Mouse (Mus musculus) kidney, adult 2 months (tissue): Measurements from ENCODE around the gene Maea. TPM values are rescaled to one million over a fixed set of nuclear protein-coding genes. Genes with fewer than 3 reads are reported as not detected.

Experiments
- DNase-seq: peaks from one replicate; pipeline ENCODE4 v3.0.0; 2021
- H3K27ac ChIP-seq: fragments of 200-500 bp; 2 replicates; pipeline ENCODE4 v1.5.1; 2012; ENCODE audit warnings: low read depth, low read length, control low read depth, inconsistent platforms; ENCODE audit not compliant: insufficient read depth
- H3K27me3 ChIP-seq: fragments of 200-500 bp; replicated peaks from 2 replicates; pipeline ENCODE4 v1.6.1; 2012; ENCODE audit warnings: mild to moderate bottlenecking, moderate library complexity, low read length, inconsistent platforms; ENCODE audit not compliant: control insufficient read depth, insufficient read depth
- H3K36me3 ChIP-seq: fragments of 200-500 bp; 2 replicates; pipeline ENCODE4 v1.6.1; 2012; ENCODE audit warnings: mild to moderate bottlenecking, moderate library complexity, low read length, inconsistent platforms; ENCODE audit not compliant: control insufficient read depth, insufficient read depth
- H3K4me1 ChIP-seq: fragments of 200-500 bp; 2 replicates; pipeline ENCODE4 v1.6.1; 2011; ENCODE audit warnings: low read length; ENCODE audit not compliant: control insufficient read depth, insufficient read depth
- H3K4me3 ChIP-seq: fragments of 200-500 bp; 2 replicates; pipeline ENCODE4 v1.5.1; 2011; ENCODE audit warnings: mild to moderate bottlenecking, low read depth, low read length, control low read depth; ENCODE audit not compliant: insufficient read depth
- CTCF ChIP-seq: fragments of 200-500 bp; conservative IDR thresholded peaks from 2 replicates; pipeline ENCODE4 v1.5.1; 2011; ENCODE audit warnings: low read depth, mild to moderate bottlenecking, control low read depth, low read length, moderate library complexity, mixed read lengths; ENCODE audit not compliant: insufficient read depth, insufficient read length
- POLR2A ChIP-seq: fragments of 200-500 bp; IDR thresholded peaks from one replicate; pipeline ENCODE4 v1.6.1; 2011; ENCODE audit warnings: low read depth, low read length, control low read depth
- WGBS: fragments of 180-500 bp; shearing (Covaris S2); methylation state at CpG from one replicate; pipeline ENCODE4 v1.1.7; 2018; 5-methylcytosine and 5-hydroxymethylcytosine counted together
- polyA plus RNA-seq: library from polyadenylated mRNA; depleted of rRNA; stranded (reverse); fragments of >200 nt; gene quantifications from 2 replicates; pipeline ENCODE4 v1.2.3, GENCODE M21; 2012

Maea gene
- polyA plus RNA-seq, 1 experiment, result 109 TPM

- Histone ChIP-seq H3K4me3 (no peak overlapping the region), H3K4me1 (peaks cover 49% of the 10 kb centered on the region), H3K36me3 (no peaks in the 10 kb centered on the region), H3K27ac (no peak overlapping the region), H3K27me3 (no peaks in the 10 kb centered on the region)
- DNase-seq, result no peak
- TF ChIP-seq POLR2A, result no peak
- TF ChIP-seq CTCF, result no peak
- 83% methylated on average over 3 of the region's 3 CpGs for WGBS
Observed at GRCm38 (mm10) chr5:33344070-33344469, 8.8 kb downstream of the Maea start.

GRCm38 (mm10) chr5:33347620-33348019 is 12.3 kb downstream of the Maea start:
- peak; percentile 25 for DNase-seq
- WGBS, result 39% methylated on average over 3 of the region's 3 CpGs
- no peak overlapping the region for H3K4me3 ChIP-seq
- H3K4me1 ChIP-seq, result peaks cover 42% of the 10 kb centered on the region
- peak overlapping the region; percentile 27; the same call in 1 of the 2 replicates for H3K27ac ChIP-seq
- no peaks in the 10 kb centered on the region for H3K27me3 ChIP-seq
- no peaks in the 10 kb centered on the region for H3K36me3 ChIP-seq
- TF ChIP-seq POLR2A (no peak), CTCF (no peak)

GRCm38 (mm10) chr5:33349205-33349604 is 13.9 kb downstream of the Maea start:
- 97% methylated on average over 5 of the region's 5 CpGs for WGBS
- TF ChIP-seq POLR2A (no peak), CTCF (no peak)
- DNase-seq, result no peak

GRCm38 (mm10) chr5:33349706-33350105 is 14.4 kb downstream of the Maea start:
- TF ChIP-seq POLR2A (no peak), CTCF (no peak)
- no peaks in the 10 kb centered on the region for H3K27me3 ChIP-seq
- 58% methylated on average over 4 of the region's 4 CpGs for WGBS

More at GRCm38 (mm10) chr5:33349205-33349604, 13.9 kb downstream of the Maea start:
- H3K36me3 ChIP-seq, result no peaks in the 10 kb centered on the region
- no peak overlapping the region for H3K27ac ChIP-seq
- peaks cover 32% of the 10 kb centered on the region for H3K4me1 ChIP-seq
- H3K4me3 ChIP-seq, result no peak overlapping the region
- no peaks in the 10 kb centered on the region for H3K27me3 ChIP-seq

GRCm38 (mm10) chr5:33351556-33352272 is 16.4 kb downstream of the Maea start:
- no peaks in the 10 kb centered on the region for H3K27me3 ChIP-seq
- no peak overlapping the region for H3K27ac ChIP-seq
- 55% methylated on average over 3 of the region's 3 CpGs for WGBS
- H3K36me3 ChIP-seq, result no peaks in the 10 kb centered on the region
- TF ChIP-seq CTCF (no peak), POLR2A (no peak)
- no peak for DNase-seq
- H3K4me3 ChIP-seq, result no peak overlapping the region
- peaks cover 20% of the 10 kb centered on the region for H3K4me1 ChIP-seq

More at GRCm38 (mm10) chr5:33349706-33350105, 14.4 kb downstream of the Maea start:
- no peak for DNase-seq
- H3K4me3 ChIP-seq, result no peak overlapping the region
- no peaks in the 10 kb centered on the region for H3K36me3 ChIP-seq
- H3K27ac ChIP-seq, result no peak overlapping the region
- H3K4me1 ChIP-seq, result peaks cover 30% of the 10 kb centered on the region

- TF ChIP-seq CTCF (no peak), POLR2A (no peak)
- peaks cover 23% of the 10 kb centered on the region for H3K4me1 ChIP-seq
- no peak overlapping the region for H3K4me3 ChIP-seq
- DNase-seq, result peak; percentile 38
- H3K36me3 ChIP-seq, result no peaks in the 10 kb centered on the region
- H3K27me3 ChIP-seq, result no peaks in the 10 kb centered on the region
- no peak overlapping the region for H3K27ac ChIP-seq
- 30% methylated on average over 8 of the region's 8 CpGs for WGBS
Observed at GRCm38 (mm10) chr5:33352273-33352645, 16.9 kb downstream of the Maea start.

GRCm38 (mm10) chr5:33353011-33353410 is 17.7 kb downstream of the Maea start:
- TF ChIP-seq POLR2A (no peak), CTCF (no peak)
- no peak for DNase-seq
- no peaks in the 10 kb centered on the region for H3K27me3 ChIP-seq
- peaks cover 26% of the 10 kb centered on the region for H3K4me1 ChIP-seq
- no peaks in the 10 kb centered on the region for H3K36me3 ChIP-seq
- WGBS, result 72% methylated on average over 3 of the region's 3 CpGs
- H3K4me3 ChIP-seq, result no peak overlapping the region
- H3K27ac ChIP-seq, result no peak overlapping the region

- WGBS, result 93% methylated on average over 1 of the region's 1 CpGs
Observed at GRCm38 (mm10) chr5:33357494-33357893, 22.2 kb downstream of the Maea start.

More at GRCm38 (mm10) chr5:33357494-33357893, 22.2 kb downstream of the Maea start:
- Histone ChIP-seq H3K4me1 (peaks cover 20% of the 10 kb centered on the region), H3K4me3 (no peak overlapping the region), H3K27me3 (no peaks in the 10 kb centered on the region), H3K36me3 (peaks cover 1% of the 10 kb centered on the region; the same call in 1 of the 2 replicates), H3K27ac (no peak overlapping the region)
- TF ChIP-seq CTCF (no peak), POLR2A (no peak)
- no peak for DNase-seq
